Mouse (Mus musculus) stomach, postnatal 0 days (tissue): ENCODE data around the gene Hmx3.

Experiments used
- CTCF ChIP-seq: IDR thresholded peaks from 2 replicates; pipeline ENCODE4 v1.5.1; 2016; ENCODE audit warnings: antibody characterized with exemption, low read depth, mild to moderate bottlenecking, moderate library complexity
- EP300 ChIP-seq: optimal IDR thresholded peaks from 2 replicates; pipeline ENCODE3; 2016; ENCODE audit warnings: antibody characterized with exemption

- TF ChIP-seq CTCF (peak; percentile 42), EP300 (no peak)
These were observed 12.8 kb downstream of the Hmx3 start for GRCm38 (mm10) chr7:131555301-131556081.
